Mouse (Mus musculus): Measurements from ENCODE around the gene Exoc3l. TPM values are rescaled to one million over a fixed set of nuclear protein-coding genes. Genes with fewer than 3 reads are reported as not detected.

Gene Exoc3l
- polyA plus RNA-seq, 1 experiment, result 12.7 TPM

DNA sequence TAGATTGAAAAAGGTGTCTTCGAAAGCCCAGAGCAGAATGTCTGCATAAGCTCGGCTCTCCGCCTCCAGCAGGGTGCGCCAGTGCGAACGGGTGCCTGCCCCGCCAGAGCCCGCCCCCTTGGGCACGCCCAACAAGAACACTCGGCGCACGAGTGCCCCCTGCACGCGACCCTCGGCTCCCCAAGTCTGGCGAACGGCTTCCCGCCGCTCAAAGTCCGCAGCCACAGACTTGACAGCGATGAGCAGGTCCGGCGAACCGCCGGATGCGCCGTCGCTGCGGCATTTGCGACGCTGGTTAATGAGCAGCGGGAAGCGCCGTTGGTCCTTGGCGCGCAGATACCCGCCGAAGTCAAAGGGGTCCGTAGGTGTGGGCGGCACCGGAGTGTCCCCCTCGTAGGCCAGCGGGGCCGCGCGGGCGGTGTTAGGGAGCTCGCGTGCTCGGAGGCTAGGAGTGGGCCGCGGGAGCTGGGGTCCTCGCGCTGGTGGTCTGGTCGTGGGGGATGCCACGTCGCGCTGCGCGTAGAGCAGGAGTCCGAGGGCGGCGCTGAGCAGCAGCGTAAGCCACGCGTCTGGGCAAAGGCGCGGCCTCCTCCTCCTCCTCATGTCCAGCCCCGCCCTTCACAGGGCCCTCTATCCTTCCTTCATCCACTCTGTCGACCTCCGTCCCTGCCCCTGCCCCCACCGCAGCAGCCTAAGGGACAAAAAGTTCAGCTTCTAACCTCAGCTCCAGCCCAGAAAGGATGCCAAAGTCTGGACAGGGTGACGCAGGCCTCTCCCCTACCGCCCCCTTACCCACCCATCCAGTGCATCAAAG lies 41.5 kb downstream of the Exoc3l start:
- peak; percentile 98 for DNase-seq
- TF ChIP-seq CTCF (IDR thresholded peaks at IDR 0.05; ENCODE audit: borderline replicate concordance, control insufficient read depth, extremely low read depth, insufficient read depth, low read length, poor library complexity) (peak; percentile 86), POLR2A (IDR thresholded peaks at IDR 0.05; ENCODE audit: control insufficient read depth, extremely low read depth, insufficient read depth, low read length, poor library complexity) (peak; percentile 57; the same call in 1 of the 2 replicates)
- Histone ChIP-seq H3K36me3 (ENCODE audit: control insufficient read depth, insufficient read depth, low read length) (peaks cover 4% of the 10 kb centered on the region; the same call in 1 of the 2 replicates), H3K27ac (ENCODE audit: control insufficient read depth, insufficient read depth, low read length) (no peak overlapping the region), H3K4me3 (ENCODE audit: control insufficient read depth, insufficient read depth, low read length) (peak overlapping the region; percentile 57), H3K27me3 (ENCODE audit: control insufficient read depth, insufficient read depth, low read length) (no peaks in the 10 kb centered on the region), H3K4me1 (replicated peaks; ENCODE audit: control insufficient read depth, insufficient read depth, low read length) (peaks cover 18% of the 10 kb centered on the region)
- WGBS, result under 1% methylated on average over 74 of the region's 74 CpGs

DNA sequence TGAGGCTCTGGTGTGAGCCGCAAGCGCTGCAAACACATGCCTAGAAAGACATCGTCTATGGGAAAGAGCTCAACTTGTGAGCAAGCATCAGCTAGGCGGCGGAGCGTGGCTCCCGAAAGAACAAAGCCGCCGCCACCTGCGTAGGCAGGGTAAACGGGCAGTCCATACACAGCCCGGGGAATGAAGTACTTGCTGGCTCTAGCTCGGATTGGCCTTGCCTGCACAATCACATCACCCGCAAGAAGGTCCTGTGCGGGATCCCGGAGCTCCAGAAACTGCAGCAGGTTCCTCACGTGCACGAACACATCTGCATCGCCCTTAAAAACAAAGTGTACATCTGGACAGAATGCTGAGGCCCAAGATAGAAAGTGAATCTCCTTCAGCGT lies 42.1 kb downstream of the Exoc3l start:
- WGBS, result 70% methylated on average over 20 of the region's 20 CpGs

DNA sequence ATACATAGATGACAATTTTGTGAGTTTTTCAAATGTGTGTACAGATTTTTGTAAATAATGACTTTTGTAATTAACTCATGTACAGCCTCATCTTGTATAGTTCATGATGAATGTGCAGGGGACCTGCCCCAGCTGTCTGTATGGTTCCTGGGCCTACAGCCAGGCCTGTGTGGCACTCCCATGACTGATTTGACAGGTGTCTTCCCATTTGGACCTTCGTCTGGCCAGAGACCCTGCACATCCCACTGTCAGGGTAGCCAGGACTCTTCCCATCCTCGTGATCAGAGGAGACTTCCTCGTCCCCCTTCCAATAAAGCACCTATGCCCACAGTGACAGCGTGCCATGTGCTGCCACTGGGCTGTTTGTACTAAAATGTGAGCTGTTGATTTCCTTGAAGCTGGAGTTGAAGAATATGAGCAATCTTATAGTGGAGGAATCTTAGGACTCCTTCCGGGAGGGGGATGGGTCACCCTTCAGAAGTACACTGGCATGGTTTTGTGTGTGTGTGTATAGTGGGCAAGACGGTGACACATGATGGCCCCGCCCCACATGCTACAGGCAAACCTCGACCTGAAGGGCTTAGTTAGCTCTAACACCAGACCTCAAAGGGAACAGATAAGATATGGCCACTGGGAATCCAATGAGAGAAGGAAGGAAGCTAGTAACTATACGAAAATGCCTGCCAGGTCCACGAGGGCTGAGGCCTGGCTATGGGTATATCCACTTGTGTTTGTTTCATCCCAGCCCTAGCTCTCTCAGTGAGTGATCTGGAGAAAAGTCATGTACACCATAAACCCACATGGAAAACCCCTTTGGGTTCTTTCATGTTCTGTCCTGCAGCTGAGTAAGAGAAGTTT lies 43.0 kb downstream of the Exoc3l start:
- no peak overlapping the region for H3K4me3 ChIP-seq (ENCODE audit: control insufficient read depth, insufficient read depth, low read length)
- peaks cover 18% of the 10 kb centered on the region for H3K36me3 ChIP-seq (ENCODE audit: control insufficient read depth, insufficient read depth, low read length)
- H3K27ac ChIP-seq (ENCODE audit: control insufficient read depth, insufficient read depth, low read length), result no peak overlapping the region
- H3K27me3 ChIP-seq (ENCODE audit: control insufficient read depth, insufficient read depth, low read length), result no peaks in the 10 kb centered on the region
- peaks cover 13% of the 10 kb centered on the region for H3K4me1 ChIP-seq (replicated peaks; ENCODE audit: control insufficient read depth, insufficient read depth, low read length)
- DNase-seq, result no peak
- 92% methylated on average over 10 of the region's 10 CpGs for WGBS
- TF ChIP-seq CTCF (IDR thresholded peaks at IDR 0.05; ENCODE audit: borderline replicate concordance, control insufficient read depth, extremely low read depth, insufficient read depth, low read length, poor library complexity), result no peak
- TF ChIP-seq POLR2A (IDR thresholded peaks at IDR 0.05; ENCODE audit: control insufficient read depth, extremely low read depth, insufficient read depth, low read length, poor library complexity), result no peak

More for the DNA sequence above, 42.1 kb downstream of the Exoc3l start:
- no peak for TF ChIP-seq POLR2A (IDR thresholded peaks at IDR 0.05; ENCODE audit: control insufficient read depth, extremely low read depth, insufficient read depth, low read length, poor library complexity)
- no peak for TF ChIP-seq CTCF (IDR thresholded peaks at IDR 0.05; ENCODE audit: borderline replicate concordance, control insufficient read depth, extremely low read depth, insufficient read depth, low read length, poor library complexity)
- no peak overlapping the region for H3K27ac ChIP-seq (ENCODE audit: control insufficient read depth, insufficient read depth, low read length)
- DNase-seq, result peak; percentile 27
- H3K4me1 ChIP-seq (replicated peaks; ENCODE audit: control insufficient read depth, insufficient read depth, low read length), result peaks cover 13% of the 10 kb centered on the region
- H3K36me3 ChIP-seq (ENCODE audit: control insufficient read depth, insufficient read depth, low read length), result peaks cover 10% of the 10 kb centered on the region
- no peaks in the 10 kb centered on the region for H3K27me3 ChIP-seq (ENCODE audit: control insufficient read depth, insufficient read depth, low read length)
- no peak overlapping the region for H3K4me3 ChIP-seq (ENCODE audit: control insufficient read depth, insufficient read depth, low read length)

- peaks cover 22% of the 10 kb centered on the region for H3K36me3 ChIP-seq (ENCODE audit: control insufficient read depth, insufficient read depth, low read length)
- TF ChIP-seq POLR2A (IDR thresholded peaks at IDR 0.05; ENCODE audit: control insufficient read depth, extremely low read depth, insufficient read depth, low read length, poor library complexity) (no peak), CTCF (IDR thresholded peaks at IDR 0.05; ENCODE audit: borderline replicate concordance, control insufficient read depth, extremely low read depth, insufficient read depth, low read length, poor library complexity) (no peak)
- WGBS, result 93% methylated on average over 6 of the region's 6 CpGs
These were observed 43.9 kb downstream of the Exoc3l start for GRCm38 (mm10) chr8:105251954-105252353.

GRCm38 (mm10) chr8:105241016-105241415 lies 54.9 kb downstream of the Exoc3l start:
- H3K27me3 ChIP-seq (ENCODE audit: control insufficient read depth, insufficient read depth, low read length), result no peaks in the 10 kb centered on the region
- TF ChIP-seq POLR2A (IDR thresholded peaks at IDR 0.05; ENCODE audit: control insufficient read depth, extremely low read depth, insufficient read depth, low read length, poor library complexity), result no peak
- TF ChIP-seq CTCF (IDR thresholded peaks at IDR 0.05; ENCODE audit: borderline replicate concordance, control insufficient read depth, extremely low read depth, insufficient read depth, low read length, poor library complexity), result no peak
- H3K27ac ChIP-seq (ENCODE audit: control insufficient read depth, insufficient read depth, low read length), result no peak overlapping the region
- H3K4me1 ChIP-seq (replicated peaks; ENCODE audit: control insufficient read depth, insufficient read depth, low read length), result no peaks in the 10 kb centered on the region
- WGBS, result 99% methylated on average over 7 of the region's 7 CpGs
- DNase-seq, result no peak
- peaks cover 38% of the 10 kb centered on the region for H3K36me3 ChIP-seq (ENCODE audit: control insufficient read depth, insufficient read depth, low read length)
- no peak overlapping the region for H3K4me3 ChIP-seq (ENCODE audit: control insufficient read depth, insufficient read depth, low read length)

More at GRCm38 (mm10) chr8:105251954-105252353, 43.9 kb downstream of the Exoc3l start:
- no peak for DNase-seq
- Histone ChIP-seq H3K27ac (ENCODE audit: control insufficient read depth, insufficient read depth, low read length) (no peak overlapping the region), H3K27me3 (ENCODE audit: control insufficient read depth, insufficient read depth, low read length) (no peaks in the 10 kb centered on the region), H3K4me1 (replicated peaks; ENCODE audit: control insufficient read depth, insufficient read depth, low read length) (peaks cover 13% of the 10 kb centered on the region), H3K4me3 (ENCODE audit: control insufficient read depth, insufficient read depth, low read length) (no peak overlapping the region)

Other genes starting within 250 kb of the Exoc3l start
- 0.13 and 1.2 TPM in 2 replicates for gene Ces3a, start 247.5 kb downstream of the Exoc3l start, polyA plus RNA-seq (2012; rRNA removed)
- gene Ces3b, start 212.3 kb downstream of the Exoc3l start, polyA plus RNA-seq (2012; rRNA removed), result 0.07 and 0.51 TPM in 2 replicates
- gene Ces4a, start 164.3 kb downstream of the Exoc3l start, polyA plus RNA-seq (2012; rRNA removed), result 0.05 TPM in 1 of 2 replicates, not detected in the other
- 26.7 and 34.4 TPM in 2 replicates for gene Cbfb, start 125.4 kb downstream of the Exoc3l start, polyA plus RNA-seq (2012; rRNA removed)
- 24.6 and 26.4 TPM in 2 replicates for gene D230025D16Rik, start 71.0 kb downstream of the Exoc3l start, polyA plus RNA-seq (2012; rRNA removed)
- 11.6 and 13.1 TPM in 2 replicates for gene B3gnt9, start 40.9 kb downstream of the Exoc3l start, polyA plus RNA-seq (2012; rRNA removed)
- 40.1 and 40.4 TPM in 2 replicates for gene Tradd, start 31.5 kb downstream of the Exoc3l start, polyA plus RNA-seq (2012; rRNA removed)
- 27.8 and 30.4 TPM in 2 replicates for gene Fbxl8, start 31.5 kb downstream of the Exoc3l start, polyA plus RNA-seq (2012; rRNA removed)
- 2.9 and 3.3 TPM in 2 replicates for gene Hsf4, start 26.3 kb downstream of the Exoc3l start, polyA plus RNA-seq (2012; rRNA removed)
- 3.5 and 4.0 TPM in 2 replicates for gene Nol3, start 20.0 kb downstream of the Exoc3l start, polyA plus RNA-seq (2012; rRNA removed)
- 13.6 and 14.3 TPM in 2 replicates for gene 4931428F04Rik, start 6.2 kb downstream of the Exoc3l start, polyA plus RNA-seq (2012; rRNA removed)
- gene E2f4, start 1.6 kb upstream of the Exoc3l start, polyA plus RNA-seq (2012; rRNA removed), result 474 and 475 TPM in 2 replicates
- 28.9 and 39.1 TPM in 2 replicates for gene Elmo3, start 9.5 kb upstream of the Exoc3l start, polyA plus RNA-seq (2012; rRNA removed)
- gene Lrrc29, start 30.2 kb upstream of the Exoc3l start, polyA plus RNA-seq (2012; rRNA removed), result 13.1 and 15.1 TPM in 2 replicates
- gene Tmem208, start 30.3 kb upstream of the Exoc3l start, polyA plus RNA-seq (2012; rRNA removed), result 137 and 194 TPM in 2 replicates
- gene Fhod1, start 51.9 kb upstream of the Exoc3l start, polyA plus RNA-seq (2012; rRNA removed), result 33.6 and 36.2 TPM in 2 replicates
- gene Slc9a5, start 52.7 kb upstream of the Exoc3l start, polyA plus RNA-seq (2012; rRNA removed), result 12.7 and 14.7 TPM in 2 replicates
- 1.3 and 1.5 TPM in 2 replicates for gene Plekhg4, start 77.2 kb upstream of the Exoc3l start, polyA plus RNA-seq (2012; rRNA removed)
- 0.07 TPM in 1 of 2 replicates, not detected in the other for gene Kctd19, start 117.4 kb upstream of the Exoc3l start, polyA plus RNA-seq (2012; rRNA removed)
- 0.24 and 0.34 TPM in 2 replicates for gene Lrrc36, start 117.5 kb upstream of the Exoc3l start, polyA plus RNA-seq (2012; rRNA removed)
- gene Tppp3, start 175.4 kb upstream of the Exoc3l start, polyA plus RNA-seq (2012; rRNA removed), result 14.6 and 27.8 TPM in 2 replicates
- 22.3 and 23.5 TPM in 2 replicates for gene Zdhhc1, start 200.8 kb upstream of the Exoc3l start, polyA plus RNA-seq (2012; rRNA removed)
- gene Hsd11b2, start 222.7 kb upstream of the Exoc3l start, polyA plus RNA-seq (2012; rRNA removed), result 0.46 and 0.90 TPM in 2 replicates